8 mouse cellular contexts compared by ENCODE assay signal in the genomic region with DNA sequence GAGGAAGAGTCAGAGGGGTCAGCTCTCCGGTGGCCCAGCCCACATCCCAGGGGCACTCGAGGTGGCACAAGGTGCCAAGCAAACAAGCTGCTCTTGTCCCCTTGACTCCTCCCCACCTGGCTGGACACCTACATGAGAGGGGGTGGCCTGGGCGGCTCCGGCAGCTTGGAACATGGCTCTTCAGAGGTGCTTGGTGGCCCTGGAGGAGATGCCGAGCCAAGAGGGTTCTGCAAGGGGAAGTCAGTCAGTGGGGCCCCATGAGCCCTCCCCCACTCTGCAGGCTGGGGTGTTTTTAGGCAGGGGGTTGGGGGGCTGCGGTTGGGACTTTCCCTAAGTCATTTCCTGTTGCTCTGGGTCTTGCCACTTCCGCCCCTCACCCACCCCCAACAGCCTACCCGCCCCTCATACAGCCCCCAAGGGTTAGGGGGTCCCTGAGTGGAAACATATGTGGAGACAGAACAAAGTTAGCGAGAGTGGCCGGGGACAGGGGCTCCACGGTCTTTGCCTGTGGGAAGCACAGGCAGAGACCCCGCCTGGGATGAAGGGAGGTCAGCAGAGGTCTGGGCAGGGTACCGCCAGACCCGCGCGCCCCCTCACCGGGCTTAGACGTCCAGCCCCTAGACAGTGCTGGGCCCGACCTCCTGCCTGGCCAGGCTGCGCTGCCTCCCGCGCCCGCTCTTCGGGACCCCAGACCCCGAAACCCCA. TPM values are rescaled to one million over a fixed set of nuclear protein-coding genes. Genes with fewer than 3 reads are reported as not detected.
A peak's percentile ranks its signal among the peaks of the same experiment; 100 is the strongest.
DNase-seq lines count a peak whose midpoint lies in the region; ATAC-seq and TF ChIP-seq lines count a peak whose summit lies in the region.

No protein-coding gene starts in this region.

- TF ChIP-seq POLR2A in ES-Bruce4 (IDR thresholded peaks at IDR 0.05; ENCODE audit: insufficient read depth, low read length): no peak
- TF ChIP-seq POLR2A in cortical plate, adult 2 months (IDR thresholded peaks at IDR 0.05; ENCODE audit: extremely low read depth, insufficient read depth, low read length): no peak
- no peak; the same call in 1 of the 2 replicates for TF ChIP-seq POLR2A in small intestine, adult 2 months (IDR thresholded peaks at IDR 0.05; ENCODE audit: low read depth, low read length)

- H3K9me3 ChIP-seq in ES-Bruce4 (replicated peaks; ENCODE audit: control insufficient read depth, insufficient read depth, low read length, poor library complexity, severe bottlenecking): no peaks in the 10 kb centered on the region
- no peaks in the 10 kb centered on the region for H3K9me3 ChIP-seq in heart, postnatal 0 days (replicated peaks; ENCODE audit: control insufficient read depth, low read length)

- no peak overlapping the region for H3K27ac ChIP-seq in ES-Bruce4 (ENCODE audit: insufficient read depth, low read length)
- peak overlapping the region; percentile 78 for H3K27ac ChIP-seq in cortical plate, adult 2 months (ENCODE audit: insufficient read depth, low read length)
- peak overlapping the region; percentile 82 for H3K27ac ChIP-seq in heart, postnatal 0 days (ENCODE audit: low read depth)
- peak overlapping the region; percentile 77 for H3K27ac ChIP-seq in small intestine, adult 2 months (ENCODE audit: insufficient read depth, low read depth, low read length)

- DNase-seq in 416B (ENCODE audit: low read depth) (peak; percentile 81), MN1 (ENCODE audit: low spot score) (no peak)
- no peak for DNase-seq in heart, postnatal 0 days (ENCODE audit: low spot score)
- DNase-seq in kidney, postnatal 14 days: peak; percentile 51
- DNase-seq in lung, postnatal 14 days: peak; percentile 75

- peak overlapping the region; percentile 74 for H3K4me3 ChIP-seq in ES-Bruce4 (ENCODE audit: low read depth, low read length)
- H3K4me3 ChIP-seq in cortical plate, adult 2 months (ENCODE audit: insufficient read depth, low read length): peak overlapping the region; percentile 93
- H3K4me3 ChIP-seq in heart, postnatal 0 days (ENCODE audit: low read depth, low read length): peak overlapping the region; percentile 82
- H3K4me3 ChIP-seq in small intestine, adult 2 months (ENCODE audit: low read depth, low read length): peak overlapping the region; percentile 73

- H3K4me2 ChIP-seq in heart, postnatal 0 days (ENCODE audit: low read depth, low read length): peak overlapping the region; percentile 97

- peak overlapping the region; percentile 92 for H3K9ac ChIP-seq in ES-Bruce4 (ENCODE audit: low read depth, poor library complexity, severe bottlenecking)
- peak overlapping the region; percentile 88 for H3K9ac ChIP-seq in heart, postnatal 0 days (replicated peaks; ENCODE audit: low read depth, low read length)

- no peak for TF ChIP-seq EP300 in ES-Bruce4 (IDR thresholded peaks at IDR 0.05; ENCODE audit: insufficient read depth, low read depth, low read length)
- no peak for TF ChIP-seq EP300 in heart, postnatal 0 days (IDR thresholded peaks at IDR 0.05; ENCODE audit: low read depth)

- peaks cover 3% of the 10 kb centered on the region; the same call in 1 of the 2 replicates for H3K36me3 ChIP-seq in ES-Bruce4 (ENCODE audit: control insufficient read depth, insufficient read depth, low read length, poor library complexity, severe bottlenecking)
- peaks cover 25% of the 10 kb centered on the region for H3K36me3 ChIP-seq in heart, postnatal 0 days (replicated peaks; ENCODE audit: control insufficient read depth, insufficient read depth, low read length)
- H3K36me3 ChIP-seq in small intestine, adult 2 months (ENCODE audit: control insufficient read depth, insufficient read depth, low read length): peaks cover 9% of the 10 kb centered on the region

- WGBS in heart, postnatal 0 days: 5% methylated on average over 21 of the region's 25 CpGs
- 1% methylated on average over 25 of the region's 25 CpGs for WGBS in small intestine, adult 2 months

- TF ChIP-seq CTCF in ES-Bruce4 (IDR thresholded peaks at IDR 0.05; ENCODE audit: low read depth, low read length): no peak
- no peak for TF ChIP-seq CTCF in cortical plate, adult 2 months (IDR thresholded peaks at IDR 0.05; ENCODE audit: extremely low read depth, insufficient read depth, low read length)
- no peak for TF ChIP-seq CTCF in heart, postnatal 0 days (IDR thresholded peaks at IDR 0.05; ENCODE audit: low read depth)
- no peak for TF ChIP-seq CTCF in small intestine, adult 2 months (IDR thresholded peaks at IDR 0.05; ENCODE audit: extremely low read depth, insufficient read length, insufficient replicate concordance, low read depth, low read length)

- no peaks in the 10 kb centered on the region for H3K27me3 ChIP-seq in ES-Bruce4 (ENCODE audit: control insufficient read depth, insufficient read depth, low read length, poor library complexity, severe bottlenecking)
- no peaks in the 10 kb centered on the region for H3K27me3 ChIP-seq in heart, postnatal 0 days (ENCODE audit: control insufficient read depth, insufficient read depth, low read length)
- H3K27me3 ChIP-seq in small intestine, adult 2 months (ENCODE audit: control insufficient read depth, insufficient read depth, low read length): no peaks in the 10 kb centered on the region

- 0 out of 2 replicates have a peak, but pooled peaks have one; percentile 4 for ATAC-seq in heart, postnatal 0 days (ENCODE audit: insufficient read depth, low read depth)

- no peaks in the 10 kb centered on the region for H3K4me1 ChIP-seq in ES-Bruce4 (ENCODE audit: control insufficient read depth, insufficient read depth, low read length)
- H3K4me1 ChIP-seq in cortical plate, adult 2 months (ENCODE audit: control insufficient read depth, insufficient read depth, low read length): no peaks in the 10 kb centered on the region; the same call in 1 of the 2 replicates
- H3K4me1 ChIP-seq in heart, postnatal 0 days (ENCODE audit: control insufficient read depth, insufficient read depth): no peaks in the 10 kb centered on the region
- H3K4me1 ChIP-seq in small intestine, adult 2 months (ENCODE audit: control insufficient read depth, insufficient read depth, insufficient read length, low read length): peaks cover 9% of the 10 kb centered on the region

RNA-seq across cellular contexts. Expression of a gene that starts 1.3 kb away (rescaled TPM):
- polyA plus RNA-seq in ES-Bruce4 (2011; ENCODE audit: insufficient read depth, insufficient read length, low read depth, missing spikeins): not detected in 2 replicates
- not detected in 2 replicates for polyA plus RNA-seq in cortical plate, adult 2 months (2012; rRNA removed)
- total RNA-seq in heart, postnatal 0 days (2014; rRNA removed; ENCODE audit: low replicate concordance): not detected in 2 replicates
- not detected in 2 replicates for polyA plus RNA-seq in heart, postnatal 0 days (2015; fragmentation: Nextera tagmentation; extraction: Ambion mirVana)
- polyA plus RNA-seq in small intestine, adult 2 months (2012; rRNA removed): not detected in 2 replicates

RNA-seq across cellular contexts. Expression of a gene that starts 1.3 kb away (rescaled TPM):
- polyA plus RNA-seq in ES-Bruce4 (2011; ENCODE audit: insufficient read depth, insufficient read length, low read depth, missing spikeins): 53.7 and 57.2 TPM in 2 replicates
- polyA plus RNA-seq in cortical plate, adult 2 months (2012; rRNA removed): 86.0 and 102 TPM in 2 replicates
- 8.2 and 34.8 TPM in 2 replicates for total RNA-seq in heart, postnatal 0 days (2014; rRNA removed; ENCODE audit: low replicate concordance)
- polyA plus RNA-seq in heart, postnatal 0 days (2015; fragmentation: Nextera tagmentation; extraction: Ambion mirVana): 40.4 and 44.6 TPM in 2 replicates
- 11.8 and 21.7 TPM in 2 replicates for polyA plus RNA-seq in small intestine, adult 2 months (2012; rRNA removed)

RNA-seq across cellular contexts. Expression of a gene that starts 42.6 kb away (rescaled TPM):
- 29.8 and 34.2 TPM in 2 replicates for polyA plus RNA-seq in ES-Bruce4 (2011; ENCODE audit: insufficient read depth, insufficient read length, low read depth, missing spikeins)
- polyA plus RNA-seq in cortical plate, adult 2 months (2012; rRNA removed): 51.9 and 55.2 TPM in 2 replicates
- 12.6 and 18.7 TPM in 2 replicates for total RNA-seq in heart, postnatal 0 days (2014; rRNA removed; ENCODE audit: low replicate concordance)
- polyA plus RNA-seq in heart, postnatal 0 days (2015; fragmentation: Nextera tagmentation; extraction: Ambion mirVana): 12.6 and 13.0 TPM in 2 replicates
- polyA plus RNA-seq in small intestine, adult 2 months (2012; rRNA removed): 4.4 and 7.4 TPM in 2 replicates

RNA-seq across cellular contexts. Expression of a gene that starts 56.8 kb away (rescaled TPM):
- polyA plus RNA-seq in ES-Bruce4 (2011; ENCODE audit: insufficient read depth, insufficient read length, low read depth, missing spikeins): 93.2 and 119 TPM in 2 replicates
- polyA plus RNA-seq in cortical plate, adult 2 months (2012; rRNA removed): 68.3 and 83.3 TPM in 2 replicates
- total RNA-seq in heart, postnatal 0 days (2014; rRNA removed; ENCODE audit: low replicate concordance): 22.0 and 23.6 TPM in 2 replicates
- polyA plus RNA-seq in heart, postnatal 0 days (2015; fragmentation: Nextera tagmentation; extraction: Ambion mirVana): 80.6 and 89.8 TPM in 2 replicates
- 2.2 and 4.8 TPM in 2 replicates for polyA plus RNA-seq in small intestine, adult 2 months (2012; rRNA removed)

RNA-seq across cellular contexts. Expression of a gene that starts 57.4 kb away (rescaled TPM):
- 73.2 and 75.4 TPM in 2 replicates for polyA plus RNA-seq in ES-Bruce4 (2011; ENCODE audit: insufficient read depth, insufficient read length, low read depth, missing spikeins)
- 41.6 and 43.7 TPM in 2 replicates for polyA plus RNA-seq in cortical plate, adult 2 months (2012; rRNA removed)
- total RNA-seq in heart, postnatal 0 days (2014; rRNA removed; ENCODE audit: low replicate concordance): 15.8 and 17.8 TPM in 2 replicates
- polyA plus RNA-seq in heart, postnatal 0 days (2015; fragmentation: Nextera tagmentation; extraction: Ambion mirVana): 25.5 and 29.2 TPM in 2 replicates
- 2.1 and 5.2 TPM in 2 replicates for polyA plus RNA-seq in small intestine, adult 2 months (2012; rRNA removed)

Comparison
In these comparisons a context has a peak if more than half of its experiments do, and no peak if none do; other contexts are left out.
1. DNase-seq: peak in 416B (single experiment), kidney, postnatal 14 days (single experiment) and lung, postnatal 14 days (single experiment); none in heart, postnatal 0 days (single experiment) and MN1 (single experiment).
2. Peak in every context shown above with its lines, with median percentiles within 50 percentile points of each other: H3K4me3 ChIP-seq.